Mouse (Mus musculus): ENCODE results near the gene 6030468B19Rik. TPM values are rescaled to one million over a fixed set of nuclear protein-coding genes. Genes with fewer than 3 reads are reported as not detected.

The 6030468B19Rik gene
- polyA plus RNA-seq, 1 experiment from 2014 or later = 0.55 TPM

DNA sequence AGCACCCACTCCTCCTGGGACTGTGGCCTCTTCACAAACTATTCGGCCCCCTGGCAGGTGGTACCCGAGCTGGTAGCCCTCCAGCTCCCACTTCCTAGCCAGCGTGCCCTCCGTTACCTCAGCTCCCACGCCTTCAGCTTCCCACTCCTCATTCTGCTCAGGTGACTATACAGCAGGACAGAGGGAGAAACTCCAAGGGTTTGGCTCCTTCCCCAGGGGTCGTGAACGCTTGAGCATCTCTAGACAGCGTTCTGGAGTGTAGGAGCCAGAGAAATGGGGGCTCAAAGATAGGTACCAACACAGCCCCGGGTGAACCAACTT lies 6.1 kb upstream of the 6030468B19Rik start:
- no peak overlapping the region for H3K27ac ChIP-seq
- WGBS = 88% methylated on average over 9 of the region's 9 CpGs
- H3K4me2 ChIP-seq = no peak overlapping the region
- no peak overlapping the region for H3K9ac ChIP-seq
- H3K36me3 ChIP-seq = no peaks in the 10 kb centered on the region
- no peak for ATAC-seq (ENCODE audit: insufficient number of reproducible peaks, low FRiP score, low TSS enrichment, low read depth)
- no peak overlapping the region for H3K4me3 ChIP-seq
- H3K4me1 ChIP-seq = peaks cover 24% of the 10 kb centered on the region
- H3K27me3 ChIP-seq = 0 out of 2 replicates have a peak, but pooled peaks cover 3% of the 10 kb centered on the region
- H3K9me3 ChIP-seq = no peaks in the 10 kb centered on the region

DNA sequence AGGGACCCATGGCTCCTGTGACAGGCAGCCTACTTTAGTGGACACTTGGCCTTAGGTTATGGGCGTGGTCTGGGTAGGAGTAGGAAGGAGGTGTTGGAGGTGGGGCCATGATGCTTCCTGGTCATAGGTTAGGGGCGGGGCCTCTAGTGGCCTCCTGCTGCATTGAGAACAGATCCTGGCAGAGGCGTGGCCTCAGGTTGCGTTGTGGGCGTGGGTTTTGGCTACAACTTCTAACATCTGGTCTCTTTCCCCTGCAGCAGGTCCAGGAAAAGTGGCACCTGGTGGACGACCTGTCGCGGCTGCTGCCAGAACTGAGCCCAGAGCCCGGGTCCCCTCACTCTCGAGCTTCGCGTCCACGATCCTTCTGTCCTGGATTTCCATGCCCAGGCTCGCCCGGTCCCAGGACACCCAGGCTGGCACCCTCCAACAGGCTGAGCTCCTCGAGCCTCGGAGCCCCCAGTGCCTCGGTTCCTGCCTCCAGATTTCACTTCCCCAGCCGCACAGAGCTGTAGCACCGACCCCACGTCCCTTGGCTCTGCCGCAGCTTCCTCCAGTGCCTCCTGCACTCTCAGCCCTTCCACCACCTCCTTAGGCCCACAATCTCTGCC lies 5.1 kb upstream of the 6030468B19Rik start:
- peak overlapping the region; percentile 8; the same call in 1 of the 2 replicates for H3K4me3 ChIP-seq
- 0 out of 2 replicates have a peak, but pooled peaks cover 3% of the 10 kb centered on the region for H3K27me3 ChIP-seq
- H3K4me2 ChIP-seq = peak overlapping the region; percentile 44
- H3K9me3 ChIP-seq = no peaks in the 10 kb centered on the region
- no peak overlapping the region for H3K27ac ChIP-seq
- H3K9ac ChIP-seq = no peak overlapping the region
- 6% methylated on average over 22 of the region's 22 CpGs for WGBS
- ATAC-seq (ENCODE audit: insufficient number of reproducible peaks, low FRiP score, low TSS enrichment, low read depth) = no peak
- H3K36me3 ChIP-seq = no peaks in the 10 kb centered on the region
- H3K4me1 ChIP-seq = peaks cover 24% of the 10 kb centered on the region

- Histone ChIP-seq H3K4me3 (no peak overlapping the region), H3K4me2 (no peak overlapping the region), H3K9me3 (no peaks in the 10 kb centered on the region), H3K9ac (no peak overlapping the region), H3K36me3 (no peaks in the 10 kb centered on the region), H3K4me1 (peaks cover 30% of the 10 kb centered on the region), H3K27me3 (0 out of 2 replicates have a peak, but pooled peaks cover 3% of the 10 kb centered on the region), H3K27ac (no peak overlapping the region)
- no peak for ATAC-seq (ENCODE audit: insufficient number of reproducible peaks, low FRiP score, low TSS enrichment, low read depth)
- 28% methylated on average over 4 of the region's 4 CpGs for WGBS
Observed at GRCm38 (mm10) chr11:117794035-117794551, 3.4 kb upstream of the 6030468B19Rik start.

DNA sequence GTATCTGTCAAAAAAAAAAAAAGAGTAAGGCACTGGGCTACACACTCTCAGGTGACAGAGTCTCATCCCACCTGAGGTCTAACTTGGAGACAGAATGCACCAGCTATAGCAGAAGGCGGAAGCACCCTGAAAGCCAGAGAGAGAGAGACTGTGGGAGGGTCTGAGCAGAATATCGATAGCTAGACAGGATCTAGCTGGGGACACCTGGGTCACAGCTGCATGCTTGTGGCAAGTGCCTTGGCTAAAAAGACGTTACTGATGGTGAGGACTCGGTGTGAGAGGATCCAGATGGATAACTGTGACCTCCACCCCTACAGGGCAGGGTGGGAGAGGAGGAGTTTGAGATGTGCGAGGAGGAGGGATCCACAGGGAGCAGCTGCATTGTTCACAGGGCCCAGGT lies 506 bp upstream of the 6030468B19Rik start:
- peaks cover 17% of the 10 kb centered on the region for H3K4me1 ChIP-seq
- no peak for ATAC-seq (ENCODE audit: insufficient number of reproducible peaks, low FRiP score, low TSS enrichment, low read depth)
- H3K9me3 ChIP-seq = no peaks in the 10 kb centered on the region
- no peaks in the 10 kb centered on the region for H3K36me3 ChIP-seq
- no peak overlapping the region for H3K4me3 ChIP-seq
- WGBS = 50% methylated on average over 5 of the region's 5 CpGs
- no peak overlapping the region for H3K27ac ChIP-seq
- H3K9ac ChIP-seq = no peak overlapping the region
- no peak overlapping the region for H3K4me2 ChIP-seq
- no peaks in the 10 kb centered on the region for H3K27me3 ChIP-seq

DNA sequence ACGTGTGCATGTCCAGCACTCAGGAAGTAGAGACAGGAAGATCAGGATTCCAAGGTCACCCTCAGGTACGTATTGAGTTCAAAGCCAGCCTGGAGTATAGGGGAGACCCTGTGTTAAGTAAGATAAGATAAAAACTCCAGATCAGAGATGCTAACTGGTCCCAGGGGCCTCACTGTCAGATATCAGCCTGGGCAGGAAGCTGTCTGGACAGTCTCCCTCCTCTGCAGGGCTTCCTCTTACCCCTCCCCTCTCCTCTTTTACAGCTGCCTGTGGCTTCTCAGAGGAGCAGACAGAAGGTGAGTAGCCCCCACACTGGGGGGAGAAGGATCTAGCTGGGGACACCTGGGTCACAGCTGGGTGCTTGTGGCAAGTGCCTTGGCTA lies 691 bp downstream of the 6030468B19Rik start:
- H3K27ac ChIP-seq = no peak overlapping the region
- H3K9ac ChIP-seq = no peak overlapping the region
- H3K4me3 ChIP-seq = no peak overlapping the region
- H3K36me3 ChIP-seq = no peaks in the 10 kb centered on the region
- H3K4me1 ChIP-seq = peaks cover 7% of the 10 kb centered on the region
- H3K27me3 ChIP-seq = no peaks in the 10 kb centered on the region
- 27% methylated on average over 2 of the region's 2 CpGs for WGBS
- ATAC-seq (ENCODE audit: insufficient number of reproducible peaks, low FRiP score, low TSS enrichment, low read depth) = no peak
- no peak overlapping the region for H3K4me2 ChIP-seq
- H3K9me3 ChIP-seq = no peaks in the 10 kb centered on the region

DNA sequence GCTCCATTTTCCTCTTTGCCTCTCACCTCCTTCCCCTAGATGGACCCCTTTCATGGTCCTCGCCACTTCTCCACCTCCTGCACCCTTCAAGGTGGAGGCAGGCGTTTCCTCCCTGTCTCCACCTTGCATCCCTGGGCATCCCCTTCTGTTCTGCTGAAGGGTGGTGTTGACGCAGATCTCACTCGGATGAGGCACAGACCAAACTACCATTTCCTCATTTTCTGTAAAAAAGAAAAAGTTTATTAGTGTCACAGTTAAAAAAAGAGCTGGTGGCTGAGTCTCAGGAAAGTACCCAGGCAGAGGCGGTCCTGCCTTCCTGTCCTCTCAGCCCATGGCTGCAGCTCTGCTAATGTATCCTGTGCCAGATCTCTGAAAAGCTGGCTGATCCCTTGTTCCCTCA lies 1.7 kb downstream of the 6030468B19Rik start:
- WGBS = 74% methylated on average over 5 of the region's 5 CpGs
- ATAC-seq (ENCODE audit: insufficient number of reproducible peaks, low FRiP score, low TSS enrichment, low read depth) = no peak
- no peak overlapping the region for H3K4me3 ChIP-seq

GRCm38 (mm10) chr11:117800038-117800437 lies 2.6 kb downstream of the 6030468B19Rik start:
- H3K4me3 ChIP-seq = no peak overlapping the region
- no peak overlapping the region for H3K9ac ChIP-seq
- no peaks in the 10 kb centered on the region for H3K27me3 ChIP-seq
- H3K27ac ChIP-seq = no peak overlapping the region
- no peaks in the 10 kb centered on the region for H3K9me3 ChIP-seq
- H3K4me2 ChIP-seq = no peak overlapping the region
- peaks cover 6% of the 10 kb centered on the region; the same call in 1 of the 2 replicates for H3K4me1 ChIP-seq
- ATAC-seq (ENCODE audit: insufficient number of reproducible peaks, low FRiP score, low TSS enrichment, low read depth) = no peak
- 68% methylated on average over 7 of the region's 7 CpGs for WGBS
- H3K36me3 ChIP-seq = no peaks in the 10 kb centered on the region

More for the DNA sequence above, 1.7 kb downstream of the 6030468B19Rik start:
- H3K9ac ChIP-seq = no peak overlapping the region
- H3K9me3 ChIP-seq = no peaks in the 10 kb centered on the region
- no peaks in the 10 kb centered on the region for H3K36me3 ChIP-seq
- no peaks in the 10 kb centered on the region for H3K27me3 ChIP-seq
- H3K4me1 ChIP-seq = peaks cover 6% of the 10 kb centered on the region; the same call in 1 of the 2 replicates
- H3K4me2 ChIP-seq = no peak overlapping the region
- H3K27ac ChIP-seq = no peak overlapping the region; the same call in 1 of the 2 replicates

DNA sequence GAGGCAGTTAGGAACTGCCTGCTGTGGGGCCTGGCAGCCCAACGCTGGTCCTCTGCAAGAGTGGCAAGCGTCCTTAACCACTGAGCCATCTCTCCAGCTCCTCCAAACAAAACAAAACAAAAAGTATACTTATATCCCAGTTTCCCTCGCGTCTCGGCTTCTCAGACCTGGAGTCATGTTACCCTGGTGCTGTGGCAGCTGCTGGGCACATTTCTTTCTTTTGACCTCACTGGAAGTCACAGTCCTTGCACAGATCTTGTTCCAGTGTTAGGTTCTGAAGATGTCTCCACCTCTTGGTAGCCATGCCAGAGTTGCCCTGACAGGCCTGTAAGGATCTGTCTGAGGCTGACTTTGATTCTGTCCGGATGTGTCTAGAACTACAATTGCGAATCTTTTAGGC lies 4.2 kb downstream of the 6030468B19Rik start:
- no peak overlapping the region for H3K27ac ChIP-seq
- 67% methylated on average over 7 of the region's 7 CpGs for WGBS

DNA sequence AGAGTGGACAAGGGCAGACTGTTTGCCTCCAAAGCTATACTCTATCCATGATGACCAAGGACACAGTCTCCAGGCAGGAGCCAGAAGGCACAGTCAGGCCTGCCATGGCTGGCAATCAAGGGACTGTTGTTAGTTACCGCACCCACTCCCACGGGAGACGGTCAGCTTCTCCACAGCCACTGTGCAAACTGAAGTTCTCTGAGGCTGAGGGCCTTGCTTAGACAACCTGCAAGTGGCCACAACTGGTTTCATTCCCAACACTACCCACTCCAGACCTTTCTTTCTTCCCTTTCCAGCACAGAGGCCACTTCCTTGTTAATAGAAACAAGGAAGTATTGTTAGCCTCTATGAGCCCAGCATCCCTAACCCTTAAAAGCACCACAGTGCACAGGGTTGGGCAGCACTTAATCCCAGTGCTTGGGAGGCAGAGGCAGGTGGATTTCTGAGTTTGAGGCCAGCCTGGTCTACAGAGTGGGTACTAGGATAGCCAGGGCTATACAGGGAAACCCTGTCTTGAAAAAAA lies 5.8 kb downstream of the 6030468B19Rik start:
- peaks cover 2% of the 10 kb centered on the region; the same call in 1 of the 2 replicates for H3K4me1 ChIP-seq
- H3K4me3 ChIP-seq = no peak overlapping the region
- H3K36me3 ChIP-seq = no peaks in the 10 kb centered on the region
- no peak overlapping the region for H3K9ac ChIP-seq
- ATAC-seq (ENCODE audit: insufficient number of reproducible peaks, low FRiP score, low TSS enrichment, low read depth) = no peak
- no peaks in the 10 kb centered on the region for H3K9me3 ChIP-seq
- H3K4me2 ChIP-seq = no peak overlapping the region
- H3K27ac ChIP-seq = no peak overlapping the region
- WGBS = 94% methylated on average over 3 of the region's 3 CpGs
- no peaks in the 10 kb centered on the region for H3K27me3 ChIP-seq

More for the DNA sequence above, 4.2 kb downstream of the 6030468B19Rik start:
- no peak overlapping the region for H3K9ac ChIP-seq
- H3K4me1 ChIP-seq = peaks cover 6% of the 10 kb centered on the region; the same call in 1 of the 2 replicates
- H3K4me3 ChIP-seq = no peak overlapping the region
- H3K4me2 ChIP-seq = no peak overlapping the region
- H3K9me3 ChIP-seq = no peaks in the 10 kb centered on the region
- ATAC-seq (ENCODE audit: insufficient number of reproducible peaks, low FRiP score, low TSS enrichment, low read depth) = no peak
- H3K27me3 ChIP-seq = no peaks in the 10 kb centered on the region
- no peaks in the 10 kb centered on the region for H3K36me3 ChIP-seq

DNA sequence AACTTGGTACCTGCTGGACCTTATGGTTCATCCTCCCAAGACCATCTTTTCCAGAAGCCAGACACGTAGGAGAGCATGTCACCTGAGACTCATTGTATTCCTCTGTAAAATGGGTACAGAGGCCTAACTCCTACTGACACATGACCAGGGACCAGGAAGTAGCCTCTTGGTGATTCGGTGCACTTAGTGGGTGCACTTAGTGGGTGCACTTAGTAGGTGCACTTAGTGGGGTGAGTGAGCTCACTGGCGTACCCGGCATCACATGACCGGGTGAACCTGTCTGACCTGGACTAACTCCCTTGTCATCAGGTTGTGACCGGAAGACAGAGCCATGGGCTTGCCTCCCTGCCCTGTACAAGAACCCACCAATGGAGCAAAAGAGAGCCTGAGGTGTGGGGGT lies 9.3 kb downstream of the 6030468B19Rik start:
- H3K27ac ChIP-seq = no peak overlapping the region
- peaks cover 24% of the 10 kb centered on the region for H3K4me1 ChIP-seq
- H3K4me2 ChIP-seq = no peak overlapping the region
- no peak for ATAC-seq (ENCODE audit: insufficient number of reproducible peaks, low FRiP score, low TSS enrichment, low read depth)
- H3K36me3 ChIP-seq = no peaks in the 10 kb centered on the region
- WGBS = 93% methylated on average over 6 of the region's 6 CpGs
- no peak overlapping the region for H3K4me3 ChIP-seq
- H3K27me3 ChIP-seq = no peaks in the 10 kb centered on the region
- H3K9ac ChIP-seq = no peak overlapping the region
- H3K9me3 ChIP-seq = no peaks in the 10 kb centered on the region

- Histone ChIP-seq H3K4me3 (peak within 1 kb of the TSS; percentile 96), H3K9ac (peak within 1 kb of the TSS; percentile 74), H3K36me3 (peaks cover 28% of the 10 kb centered on the region), H3K9me3 (no peaks in the 10 kb centered on the region), H3K27ac (peak within 1 kb of the TSS; percentile 74), H3K27me3 (no peaks in the 10 kb centered on the region), H3K4me1 (peaks cover 24% of the 10 kb centered on the region), H3K4me2 (peak within 1 kb of the TSS; percentile 94)
- peak; percentile 35; the same call in 1 of the 2 replicates for ATAC-seq (ENCODE audit: insufficient number of reproducible peaks, low FRiP score, low TSS enrichment, low read depth)
- under 1% methylated on average over 75 of the region's 75 CpGs for WGBS
Observed at GRCm38 (mm10) chr11:117809407-117810311, 12.2 kb downstream of the 6030468B19Rik start, which contains the start of the genes Gm20708 and Syngr2. Gene Gm20708 (plus strand): TSS chr11:117809668. Gene Syngr2 (plus strand): TSS chr11:117809668.
